Mouse (Mus musculus) liver, adult 2 months (tissue): ENCODE measurements around the gene Neu1.
"Not testable (repeated sequence)": the region's sequence is repeated elsewhere in the genome, so short reads cannot be mapped to it uniquely, and the experiment has no call there.

Experiments
- CTCF ChIP-seq: fragments of 200-500 bp; IDR thresholded peaks from 2 replicates; pipeline ENCODE4 v1.5.1; 2011; ENCODE audit warnings: low read depth, low read length, control low read depth
- POLR2A ChIP-seq: fragments of 200-500 bp; IDR thresholded peaks from 2 replicates; pipeline ENCODE4 v1.6.1; 2011; ENCODE audit warnings: low read length, control low read depth; ENCODE audit not compliant: insufficient read depth; ENCODE audit errors: extremely low read depth

DNA sequence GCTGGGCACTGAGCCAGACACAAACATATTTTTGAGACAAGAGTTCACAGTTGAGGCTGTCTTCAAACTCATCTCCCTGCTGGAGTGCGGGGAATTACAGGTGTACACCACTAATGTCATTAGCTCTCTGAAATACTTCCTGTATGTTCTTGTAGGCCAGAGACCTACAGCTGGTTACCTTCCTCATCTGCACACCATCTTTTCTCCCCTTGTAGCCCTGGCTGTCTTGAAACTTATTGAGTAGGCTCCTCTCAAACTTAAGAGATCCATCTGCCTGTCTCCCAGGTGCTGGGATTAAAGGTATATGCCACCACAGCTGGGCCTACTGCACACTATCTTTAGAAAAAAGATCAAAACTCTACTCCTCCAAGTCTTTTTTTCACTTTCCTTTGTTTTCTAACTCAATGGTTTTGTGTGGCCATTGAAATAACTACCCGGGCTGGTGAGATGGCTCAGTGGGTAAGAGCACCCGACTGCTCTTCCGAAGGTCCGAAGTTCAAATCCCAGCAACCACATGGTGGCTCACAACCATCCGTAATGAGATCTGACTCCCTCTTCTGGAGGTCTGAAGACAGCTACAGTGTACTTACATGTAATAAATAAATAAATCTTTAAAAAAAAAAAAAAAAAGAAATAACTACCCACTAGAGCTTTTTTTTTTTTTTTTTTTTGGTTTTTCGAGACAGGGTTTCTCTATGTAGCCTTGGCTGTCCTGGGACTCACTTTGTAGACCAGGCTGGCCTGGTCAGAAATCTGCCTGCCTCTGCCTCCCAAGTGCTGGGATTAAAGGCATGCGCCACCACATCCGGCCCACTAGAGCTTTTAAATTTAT, 17.9 kb downstream of the Neu1 start:
- TF ChIP-seq CTCF, POLR2A: not testable (repeated sequence)
